Mouse (Mus musculus) testis, adult 2 months (tissue): ENCODE data around the gene Stag1.

Experiments used
- CTCF ChIP-seq: fragments of 200-500 bp; IDR thresholded peaks from 2 replicates; pipeline ENCODE4 v1.5.1; 2012; ENCODE audit warnings: low read depth, mild to moderate bottlenecking, inconsistent platforms, low read length, moderate library complexity; ENCODE audit not compliant: control insufficient read depth, insufficient read depth, insufficient replicate concordance
- POLR2A ChIP-seq: fragments of 200-500 bp; IDR thresholded peaks from 2 replicates; pipeline ENCODE4 v1.6.1; 2012; ENCODE audit warnings: low read depth, mild to moderate bottlenecking, inconsistent platforms, low read length, moderate library complexity; ENCODE audit not compliant: control insufficient read depth

DNA sequence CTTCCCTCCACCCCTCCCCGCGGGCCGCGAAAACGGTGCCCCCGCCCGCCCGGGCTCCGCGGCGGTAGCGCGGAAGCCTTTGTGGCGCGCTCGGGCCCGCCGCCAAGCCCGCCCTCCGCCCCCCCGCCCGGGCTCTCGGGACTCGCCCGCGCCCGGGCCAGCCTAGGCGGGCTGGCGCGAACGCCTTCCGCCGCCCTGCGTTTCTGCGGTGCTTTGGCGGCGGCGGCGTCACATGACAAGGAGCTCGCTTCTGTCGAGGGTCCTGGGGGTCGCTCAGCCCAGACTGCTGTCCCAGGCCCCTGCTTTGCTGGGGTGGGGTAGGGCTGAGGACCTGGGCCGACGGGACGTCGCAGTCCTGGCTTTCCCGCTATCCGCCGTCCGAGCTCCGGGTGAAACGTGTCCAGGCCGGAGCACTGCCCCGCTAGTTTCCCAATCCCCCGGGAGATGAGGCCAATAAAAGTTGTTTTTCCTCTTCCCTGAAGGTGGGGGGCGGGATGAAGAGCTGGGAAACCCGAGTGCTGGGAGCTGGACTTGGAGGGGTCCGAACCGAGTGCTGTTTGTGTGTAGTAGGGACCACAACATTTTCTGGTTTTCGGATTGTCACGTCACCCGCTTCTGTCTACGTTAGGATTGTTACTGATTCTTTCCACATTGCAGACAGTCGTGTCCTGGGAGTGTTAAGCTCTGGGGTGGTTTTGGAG lies 46.6 kb downstream of the Stag1 start:
- TF ChIP-seq CTCF: no peak
- no peak for TF ChIP-seq POLR2A
